Mouse (Mus musculus): ENCODE measurements around the gene Tsc22d4.
"Not testable (repeated sequence)": the region's sequence is repeated elsewhere in the genome, so short reads cannot be mapped to it uniquely, and the experiment has no call there.

The Tsc22d4 gene

DNA sequence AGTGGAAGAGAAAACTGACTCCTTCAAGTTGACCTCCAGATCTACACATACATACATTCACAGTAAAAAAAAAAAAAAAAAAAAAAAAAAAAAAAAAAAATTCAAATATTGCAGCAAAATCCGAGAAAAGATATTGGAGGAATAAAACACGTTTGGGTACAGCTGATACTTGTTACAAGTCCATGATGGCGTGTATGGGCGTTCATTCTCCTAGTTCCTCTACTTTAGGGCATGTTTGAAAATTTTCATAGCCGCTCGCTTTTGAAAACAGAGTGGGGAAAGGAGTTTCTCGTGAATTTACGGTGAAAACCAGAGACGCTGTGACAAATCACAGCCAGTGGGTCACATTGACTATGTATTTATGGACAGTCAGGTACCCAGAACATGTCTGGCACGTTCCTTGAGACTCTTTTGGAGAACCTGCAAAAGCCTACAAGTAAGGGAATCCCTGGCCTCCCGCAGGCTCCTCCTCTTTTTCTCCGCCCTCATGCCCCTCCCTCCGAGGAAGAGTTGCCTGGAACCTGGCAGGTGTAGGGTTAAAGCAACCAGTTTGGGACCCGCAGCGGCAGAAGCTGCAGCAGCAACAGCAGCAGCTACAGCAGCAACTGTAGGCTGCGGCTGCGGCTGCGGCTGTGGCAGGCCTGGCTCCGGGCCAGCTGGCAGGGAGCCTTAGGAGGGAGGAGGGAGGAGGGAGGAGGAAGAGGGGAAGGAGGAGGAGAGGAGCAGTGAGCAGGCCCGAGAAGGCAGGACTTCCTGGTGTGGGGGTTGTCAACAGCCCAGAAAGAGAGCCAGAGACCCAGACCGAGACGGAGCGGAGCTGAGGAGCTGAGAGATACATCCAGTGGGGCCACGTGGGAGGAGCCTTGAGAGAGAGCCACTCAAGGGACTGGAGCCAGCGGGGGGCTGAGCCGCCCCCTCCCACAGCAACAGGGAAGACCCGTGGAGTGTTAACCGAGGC, at the start of gene Tsc22d4:
Tsc22d4 (plus strand) TSS at position 517 of the 958 bp plus-strand sequence.
- DNase-seq (ENCODE audit: low read depth): peak; percentile 72

- no peak for DNase-seq (ENCODE audit: low read depth)
Observed at GRCm38 (mm10) chr5:137695930-137696329, 49.6 kb upstream of the Tsc22d4 start.

- DNase-seq (ENCODE audit: low read depth): no peak
Observed at GRCm38 (mm10) chr5:137699080-137699479, 46.5 kb upstream of the Tsc22d4 start.

- no peak for DNase-seq (ENCODE audit: low read depth)
Observed at GRCm38 (mm10) chr5:137699850-137700249, 45.7 kb upstream of the Tsc22d4 start.

DNA sequence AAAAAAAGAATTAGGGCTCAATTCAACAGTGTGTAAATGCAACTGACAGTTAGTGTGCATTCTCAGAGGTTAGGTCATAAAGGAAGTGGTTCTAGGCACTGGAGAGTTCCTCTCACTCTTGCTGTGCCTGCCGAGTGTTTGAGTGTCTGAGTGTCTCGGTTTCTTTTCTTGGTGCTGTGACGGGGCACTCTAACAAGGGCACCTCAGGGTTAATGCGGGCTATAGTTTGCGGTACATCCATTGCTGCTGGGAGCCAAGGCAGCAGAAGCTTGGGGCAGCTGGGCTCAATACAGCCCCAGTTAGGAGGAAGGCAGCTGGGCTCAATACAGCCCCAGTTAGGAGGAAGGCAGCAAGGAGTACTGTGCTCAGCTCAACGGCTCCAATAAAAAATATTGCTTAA, 40.3 kb upstream of the Tsc22d4 start:
- DNase-seq (ENCODE audit: low read depth): no peak

- DNase-seq (ENCODE audit: low read depth): no peak
Observed at GRCm38 (mm10) chr5:137706913-137707633, 38.5 kb upstream of the Tsc22d4 start.

- DNase-seq (ENCODE audit: low read depth): no peak
Observed at GRCm38 (mm10) chr5:137713454-137713853, 32.1 kb upstream of the Tsc22d4 start.

DNA sequence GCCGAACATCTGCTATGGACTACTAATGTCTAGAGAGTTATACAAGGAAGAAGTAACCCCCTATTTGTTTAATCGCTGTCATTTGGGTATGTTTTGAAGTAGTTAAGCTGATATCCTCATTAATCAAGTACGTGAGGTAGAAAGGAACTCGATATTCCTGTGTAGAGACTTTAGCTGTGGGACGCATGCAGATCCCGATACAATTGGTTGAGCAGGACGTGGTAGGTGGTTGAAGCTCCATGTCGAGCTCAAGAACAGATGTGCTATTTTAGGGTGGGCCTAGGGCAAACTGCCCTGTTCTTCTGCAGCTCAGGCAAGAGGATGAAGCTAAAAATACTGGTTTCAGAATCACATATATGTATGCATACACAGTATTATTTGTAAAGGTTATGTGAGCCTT, 29.8 kb upstream of the Tsc22d4 start:
- DNase-seq (ENCODE audit: low read depth): no peak

- no peak for DNase-seq (ENCODE audit: low read depth)
Observed at GRCm38 (mm10) chr5:137718020-137718790, 27.3 kb upstream of the Tsc22d4 start.

GRCm38 (mm10) chr5:137719088-137719487, 26.4 kb upstream of the Tsc22d4 start:
- no peak for DNase-seq (ENCODE audit: low read depth)

DNA sequence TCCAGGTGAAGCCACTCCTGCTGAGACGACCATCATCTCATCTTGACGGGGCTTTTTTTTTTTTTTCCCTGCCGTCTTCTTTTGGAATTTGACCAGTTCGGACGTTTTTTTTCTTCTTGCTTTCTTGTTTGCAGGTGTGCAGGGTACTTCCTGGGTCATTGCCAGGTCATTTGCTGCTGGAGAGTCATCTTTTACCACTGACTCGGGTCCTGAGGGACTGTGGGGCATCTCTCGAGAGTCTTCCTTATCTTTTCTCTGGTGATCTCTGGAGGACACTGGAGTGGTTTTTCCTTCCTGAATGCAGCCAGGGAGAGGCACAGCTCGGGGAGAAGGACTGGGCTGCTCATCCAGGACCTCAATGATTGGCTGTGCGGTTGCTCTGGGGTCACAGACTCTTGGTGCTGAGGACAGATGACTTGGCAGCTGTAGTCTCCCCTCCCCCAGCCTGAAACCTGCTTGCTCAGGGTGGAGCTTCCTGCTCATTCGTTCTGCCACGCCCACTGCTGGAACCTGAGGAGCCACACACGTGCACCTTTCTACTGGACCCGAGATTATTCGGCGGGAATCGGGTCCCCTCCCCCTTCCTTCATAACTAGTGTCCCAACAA, 24.9 kb upstream of the Tsc22d4 start:
- not testable (repeated sequence) for DNase-seq (ENCODE audit: low read depth)

- DNase-seq (ENCODE audit: low read depth): no peak
Observed at GRCm38 (mm10) chr5:137723840-137724239, 21.7 kb upstream of the Tsc22d4 start.

DNA sequence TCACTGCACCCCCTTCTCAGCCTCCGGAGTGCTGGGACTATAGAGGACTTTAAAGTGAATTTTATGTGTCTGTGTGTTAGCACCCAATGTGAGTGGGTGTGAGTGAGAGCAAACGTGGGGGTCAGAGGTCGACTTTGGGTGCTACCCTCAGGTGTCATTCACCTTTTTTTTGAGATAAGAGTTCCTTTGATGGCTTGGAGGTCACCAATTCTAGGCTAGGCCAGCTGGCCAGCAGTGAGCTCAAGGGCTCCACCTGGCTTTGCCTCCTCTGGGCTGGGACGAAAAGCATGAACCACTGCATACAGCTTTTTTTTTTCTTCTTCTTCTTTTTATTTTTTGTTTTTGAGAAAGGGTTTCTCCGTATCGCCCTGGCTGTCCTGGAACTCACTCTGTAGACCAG, 18.8 kb upstream of the Tsc22d4 start:
- no peak for DNase-seq (ENCODE audit: low read depth)

DNA sequence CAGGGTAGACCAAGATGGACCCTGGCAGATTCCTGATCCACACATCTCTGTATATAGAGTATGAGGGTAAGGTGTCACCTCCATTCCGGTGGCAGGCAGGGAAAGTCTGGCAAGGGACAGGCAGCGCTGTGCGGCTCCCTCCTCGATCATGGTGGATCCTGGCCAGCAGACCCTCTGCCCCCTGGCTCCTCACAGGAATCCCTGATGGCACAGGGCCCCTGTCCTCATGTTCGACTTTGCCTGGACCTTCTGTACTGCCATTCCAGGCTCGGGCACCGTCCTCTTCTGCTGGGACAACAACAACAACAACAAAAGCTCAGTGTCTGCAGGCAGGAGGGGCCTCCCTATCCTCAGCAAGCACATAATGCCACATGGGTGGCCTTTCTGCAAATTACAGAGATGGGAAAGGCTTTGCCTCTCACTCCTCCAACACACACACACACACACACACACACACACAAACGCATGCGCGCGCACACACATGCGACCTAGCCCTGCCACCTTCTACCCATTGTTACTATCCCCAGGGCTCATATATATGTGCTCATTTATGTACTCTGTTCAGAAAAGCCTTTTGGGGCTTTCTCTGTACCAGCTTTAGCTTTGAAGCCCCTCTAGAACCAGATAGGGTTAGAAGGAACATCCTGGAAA, 11.8 kb upstream of the Tsc22d4 start:
- no peak for DNase-seq (ENCODE audit: low read depth)

- no peak for DNase-seq (ENCODE audit: low read depth)
Observed at GRCm38 (mm10) chr5:137734289-137735061, 11.1 kb upstream of the Tsc22d4 start.

DNA sequence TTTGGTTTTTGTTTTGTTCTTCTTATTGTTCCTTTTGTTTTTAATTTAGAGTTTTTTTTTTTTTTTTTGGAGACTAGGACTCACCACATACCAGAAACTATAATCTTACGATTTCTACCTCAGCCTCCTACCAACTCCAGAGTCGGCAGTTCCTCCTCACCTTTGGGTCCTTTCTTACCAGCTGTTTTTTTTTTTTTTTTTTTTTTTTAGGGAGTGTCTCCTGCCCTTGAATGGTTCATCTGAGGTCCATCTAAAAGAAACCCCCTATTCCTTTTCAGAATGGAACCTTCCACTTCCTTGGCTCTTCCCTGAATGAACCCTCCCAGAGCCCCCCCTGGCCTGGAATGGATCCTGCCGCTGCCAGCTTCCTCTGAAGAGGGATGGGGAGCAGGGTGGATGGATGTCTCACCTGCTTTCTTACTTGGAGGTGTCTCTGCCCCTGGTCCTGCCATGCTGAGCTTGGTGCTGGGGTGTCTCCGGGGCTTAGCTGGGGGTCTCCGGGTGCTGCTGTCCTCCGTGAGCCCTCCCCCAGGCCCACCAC, 8.1 kb upstream of the Tsc22d4 start:
- no peak for DNase-seq (ENCODE audit: low read depth)

DNA sequence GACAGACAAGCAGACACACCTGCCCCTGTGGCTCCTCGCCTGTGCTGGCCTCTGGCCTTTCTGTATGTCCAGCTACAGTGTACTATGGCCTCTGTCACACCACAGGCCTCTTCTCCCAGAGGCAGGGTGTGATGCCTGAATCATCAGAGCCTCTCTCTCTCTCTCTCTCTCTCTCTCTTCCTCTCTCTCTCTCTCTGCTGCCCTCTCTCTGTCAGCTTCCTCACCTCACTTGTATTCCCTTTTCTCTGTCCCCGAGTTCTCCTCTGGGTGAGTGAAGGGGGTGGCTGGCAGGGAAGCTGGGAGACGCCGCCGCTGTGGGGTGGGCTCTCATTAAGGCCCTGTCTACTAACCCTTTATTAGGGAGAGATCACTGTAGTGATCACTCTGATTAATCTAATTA, 7.0 kb upstream of the Tsc22d4 start:
- DNase-seq (ENCODE audit: low read depth): no peak

GRCm38 (mm10) chr5:137739471-137739870, 6.1 kb upstream of the Tsc22d4 start:
- no peak for DNase-seq (ENCODE audit: low read depth)

DNA sequence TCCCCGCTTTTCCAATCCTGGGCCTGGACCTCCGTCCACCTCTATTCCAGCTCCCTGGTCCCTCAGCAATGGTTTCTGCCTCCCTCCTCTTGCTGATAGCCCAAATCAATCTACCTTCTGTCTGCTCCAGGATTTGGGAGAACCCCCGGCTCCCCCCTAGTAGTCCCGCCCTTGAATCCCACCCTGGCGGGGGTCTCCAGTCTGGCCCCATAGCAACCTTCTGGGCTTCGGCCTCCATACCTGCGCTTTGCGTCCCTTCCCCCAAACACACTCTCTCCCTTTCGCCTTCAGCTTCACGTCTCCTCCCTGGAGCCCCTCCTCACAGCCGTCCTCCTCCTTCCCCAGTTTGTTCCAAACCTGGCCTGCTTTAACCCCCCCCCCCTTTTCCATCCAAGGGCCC, 5.0 kb upstream of the Tsc22d4 start:
- DNase-seq (ENCODE audit: low read depth): no peak
